Mouse (Mus musculus): Measurements from ENCODE around the gene Nhlrc1.
A peak's percentile ranks its signal among the peaks of the same experiment; 100 is the strongest.

Gene Nhlrc1

GRCm38 (mm10) chr13:47014334-47015194 lies at the start of gene Nhlrc1:
TSS of gene Nhlrc1 (minus strand) at chr13:47014850.
- peak; percentile 72 for DNase-seq

- DNase-seq, result no peak
Measured at GRCm38 (mm10) chr13:47063985-47064760, 49.5 kb upstream of the Nhlrc1 start.

GRCm38 (mm10) chr13:47062756-47063155 lies 48.1 kb upstream of the Nhlrc1 start:
- DNase-seq, result no peak

- DNase-seq, result peak; percentile 56
Measured at GRCm38 (mm10) chr13:47056781-47057180, 42.1 kb upstream of the Nhlrc1 start.

GRCm38 (mm10) chr13:47056126-47056525 lies 41.5 kb upstream of the Nhlrc1 start:
- DNase-seq, result peak; percentile 78

GRCm38 (mm10) chr13:47053971-47054370 lies 39.3 kb upstream of the Nhlrc1 start:
- DNase-seq, result no peak

GRCm38 (mm10) chr13:47050009-47050408 lies 35.4 kb upstream of the Nhlrc1 start:
- DNase-seq, result no peak

GRCm38 (mm10) chr13:47047996-47048395 lies 33.3 kb upstream of the Nhlrc1 start:
- DNase-seq, result no peak

- DNase-seq, result peak; percentile 40
Measured at GRCm38 (mm10) chr13:47044617-47044947, 29.9 kb upstream of the Nhlrc1 start, which contains the start of gene Tpmt. TSS of gene Tpmt (minus strand) at chr13:47044737.

- DNase-seq, result no peak
Measured at GRCm38 (mm10) chr13:47043833-47044616, 29.4 kb upstream of the Nhlrc1 start.

GRCm38 (mm10) chr13:47043030-47043680 lies 28.5 kb upstream of the Nhlrc1 start, which contains the start of gene Kdm1b:
TSS of gene Kdm1b (plus strand) at chr13:47043499.
- DNase-seq, result peak; percentile 99

GRCm38 (mm10) chr13:47042024-47042633 lies 27.5 kb upstream of the Nhlrc1 start:
- DNase-seq, result no peak

- no peak for DNase-seq
Measured at GRCm38 (mm10) chr13:47040061-47040460, 25.4 kb upstream of the Nhlrc1 start.

- no peak for DNase-seq
Measured at GRCm38 (mm10) chr13:47037946-47038345, 23.3 kb upstream of the Nhlrc1 start.

GRCm38 (mm10) chr13:47033602-47034001 lies 19.0 kb upstream of the Nhlrc1 start:
- DNase-seq, result no peak

- DNase-seq, result no peak
Measured at GRCm38 (mm10) chr13:47030376-47031107, 15.9 kb upstream of the Nhlrc1 start.

- no peak for DNase-seq
Measured at GRCm38 (mm10) chr13:47020798-47021197, 6.1 kb upstream of the Nhlrc1 start.

- no peak for DNase-seq
Measured at GRCm38 (mm10) chr13:47019774-47020173, 5.1 kb upstream of the Nhlrc1 start.

GRCm38 (mm10) chr13:47017259-47017658 lies 2.6 kb upstream of the Nhlrc1 start:
- DNase-seq, result peak; percentile 25

GRCm38 (mm10) chr13:47015195-47015501 lies 498 bp upstream of the Nhlrc1 start:
- DNase-seq, result no peak

GRCm38 (mm10) chr13:47013740-47014139 lies 910 bp downstream of the Nhlrc1 start:
- no peak for DNase-seq

- DNase-seq, result no peak
Measured at GRCm38 (mm10) chr13:47001590-47001989, 13.1 kb downstream of the Nhlrc1 start.
